Mouse (Mus musculus) bone marrow, adult 2 months (tissue): ENCODE measurements at regions not wholly inside any gene's neighbourhood (a gene's known extent, or its start where the extent isn't known, plus 50 kb on each side); places are given as distances from the start of the nearest gene placed in this dataset.

Experiments used
- CTCF ChIP-seq: fragments of 200-500 bp; IDR thresholded peaks from 2 replicates; pipeline ENCODE4 v1.5.1; 2011; ENCODE audit warnings: low read length, control low read depth; ENCODE audit not compliant: control insufficient read depth, insufficient read depth
- POLR2A ChIP-seq: fragments of 200-500 bp; IDR thresholded peaks from 2 replicates; pipeline ENCODE4 v1.6.1; 2011; ENCODE audit warnings: low read depth, mild to moderate bottlenecking, control low read depth, low read length, borderline replicate concordance; ENCODE audit not compliant: control insufficient read depth

DNA sequence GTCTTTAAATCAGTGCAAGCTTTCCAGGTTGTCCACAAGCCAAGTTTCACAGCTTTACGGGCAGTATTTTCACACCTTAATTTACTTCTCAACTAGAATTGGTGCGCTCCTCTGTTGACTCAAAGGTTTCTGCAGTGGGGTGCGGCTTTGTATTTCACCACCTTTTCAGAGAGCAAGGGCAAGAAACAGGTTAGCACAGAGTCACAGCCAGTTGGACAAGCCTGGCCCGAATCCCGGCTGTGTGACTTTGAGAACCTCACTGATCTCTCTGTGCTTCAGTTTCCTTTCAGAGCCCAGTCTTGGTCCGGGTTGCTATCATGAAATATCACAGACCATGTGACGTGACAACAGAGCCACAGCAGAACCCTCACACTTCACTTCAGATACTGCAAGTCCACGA lies 418.4 kb downstream of the Sox2 start:
- TF ChIP-seq CTCF (no peak), POLR2A (no peak)
